Mouse (Mus musculus) adrenal gland, postnatal 4 days (tissue): ENCODE results near the gene Auh. TPM values are rescaled to one million over a fixed set of nuclear protein-coding genes. Genes with fewer than 3 reads are reported as not detected.

Experiments
- DNase-seq, 2 experiments: peaks; one replicate each; pipeline ENCODE4 v3.0.0; 2021 to 2022; ENCODE audit warnings: low spot score in 2 of 2, mixed read lengths in 2 of 2
- total RNA-seq, 2 experiments: library from RNA; stranded (reverse); gene quantifications; 2 replicates each; pipeline ENCODE4 v1.2.3; 2021

Auh gene
- total RNA-seq, 2 experiments from 2014 or later = 101 TPM

DNA sequence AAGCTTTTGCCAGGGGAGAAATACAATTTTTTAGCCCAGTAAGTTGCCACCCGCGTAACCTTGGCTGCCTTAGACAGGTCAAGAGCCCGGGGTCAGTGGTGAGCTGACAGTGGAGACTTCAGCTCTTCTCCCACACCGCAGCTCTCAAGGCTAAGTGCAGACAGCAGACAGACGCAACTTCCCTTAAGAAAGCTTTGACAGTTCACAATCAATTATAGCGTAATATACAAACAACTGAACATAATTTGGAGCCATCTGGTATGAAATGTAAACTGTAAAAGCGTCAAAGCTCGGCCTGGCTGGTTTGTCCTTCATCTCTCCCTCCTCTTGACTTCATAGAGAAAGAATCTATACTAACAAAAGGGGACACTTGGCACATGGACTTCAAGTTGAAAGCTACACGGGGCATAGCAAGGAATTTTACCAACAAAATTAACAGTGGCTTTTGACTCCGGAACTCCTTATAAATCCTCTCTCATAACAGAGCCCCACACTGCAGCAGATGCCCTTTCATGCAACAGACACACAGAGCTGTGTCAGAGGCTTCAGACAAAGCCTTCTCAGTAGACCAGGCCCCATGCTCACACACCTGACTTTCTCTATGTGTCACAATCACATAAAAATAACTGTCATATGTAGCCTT is 85.8 kb downstream of the Auh start:
- no peak for DNase-seq

DNA sequence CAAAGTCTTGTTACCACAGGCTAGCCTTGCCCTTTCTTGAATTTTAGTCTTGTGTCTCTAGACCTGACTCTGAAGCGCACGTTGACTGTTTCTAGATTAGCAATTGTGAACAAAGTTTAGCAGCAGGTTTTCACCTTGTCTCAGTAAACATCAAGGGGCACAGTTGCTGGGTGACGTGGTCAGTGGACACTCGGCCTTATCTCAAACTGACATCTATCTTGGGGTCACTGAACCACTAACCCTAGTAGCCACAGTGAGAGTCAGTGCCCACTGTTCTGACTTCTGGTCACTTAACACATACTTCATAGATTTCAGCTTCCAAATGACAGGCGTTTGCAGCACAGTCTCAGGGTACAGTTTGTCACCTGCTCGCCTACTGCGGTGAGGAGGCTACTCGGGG is 93.2 kb downstream of the Auh start:
- no peak for DNase-seq

DNA sequence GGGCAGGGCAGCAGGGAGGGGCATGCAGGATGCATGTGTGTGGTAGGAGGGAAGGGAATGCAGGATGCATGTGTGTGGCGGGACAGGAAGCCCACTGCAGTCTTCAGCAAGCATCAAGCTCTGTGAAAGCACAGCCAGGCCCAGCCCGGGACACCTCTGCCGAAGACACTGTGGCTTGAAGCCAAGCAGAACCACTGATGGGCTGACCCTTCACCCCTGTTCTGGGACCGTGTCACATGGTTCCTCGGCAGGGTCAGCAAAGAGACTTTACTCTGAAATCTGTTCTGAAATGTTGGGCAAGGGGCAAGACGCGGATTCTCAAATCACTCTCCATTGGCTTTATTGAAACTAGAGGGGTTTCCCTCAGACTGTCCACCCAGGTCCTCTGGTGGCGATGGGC is 94.9 kb downstream of the Auh start:
- no peak for DNase-seq

DNA sequence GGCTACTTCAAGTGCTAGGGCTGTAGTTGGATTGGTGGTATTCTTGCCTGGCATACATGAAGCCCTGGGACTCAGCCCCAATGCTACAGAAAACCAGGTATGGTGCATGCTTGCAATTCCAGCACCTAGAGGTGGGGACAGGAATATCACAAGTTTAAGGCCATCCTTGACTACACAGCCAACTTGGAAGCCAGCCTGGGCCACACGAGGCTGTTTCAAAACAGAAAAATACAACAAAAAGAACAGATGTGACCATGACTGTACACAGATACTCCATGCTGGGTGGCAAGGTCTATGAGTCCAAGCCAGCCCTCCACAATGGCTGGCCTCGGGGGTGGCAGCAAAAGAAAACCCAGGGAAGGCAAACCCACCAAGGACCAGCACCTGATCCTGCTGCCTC is 95.7 kb downstream of the Auh start:
- DNase-seq = no peak

DNA sequence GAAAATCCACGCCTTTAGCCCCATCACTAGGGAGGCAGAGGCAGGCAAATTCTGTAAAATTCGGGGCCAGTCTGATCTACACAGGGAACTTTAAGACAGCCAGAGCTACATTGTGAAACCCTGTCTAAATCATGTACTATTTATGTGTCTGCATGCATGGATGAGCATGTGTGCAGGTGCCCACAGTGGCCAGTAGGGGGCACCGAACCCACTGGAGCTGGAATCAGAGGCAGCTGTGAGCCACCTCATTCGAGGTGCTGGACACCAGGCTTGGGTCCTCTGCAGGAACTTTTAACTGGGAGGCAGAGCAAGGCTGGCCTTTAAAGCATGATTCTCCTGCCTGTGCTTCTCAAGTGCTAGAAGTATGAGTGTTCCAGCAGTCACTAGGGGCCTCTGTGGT is 96.3 kb downstream of the Auh start:
- DNase-seq = no peak

DNA sequence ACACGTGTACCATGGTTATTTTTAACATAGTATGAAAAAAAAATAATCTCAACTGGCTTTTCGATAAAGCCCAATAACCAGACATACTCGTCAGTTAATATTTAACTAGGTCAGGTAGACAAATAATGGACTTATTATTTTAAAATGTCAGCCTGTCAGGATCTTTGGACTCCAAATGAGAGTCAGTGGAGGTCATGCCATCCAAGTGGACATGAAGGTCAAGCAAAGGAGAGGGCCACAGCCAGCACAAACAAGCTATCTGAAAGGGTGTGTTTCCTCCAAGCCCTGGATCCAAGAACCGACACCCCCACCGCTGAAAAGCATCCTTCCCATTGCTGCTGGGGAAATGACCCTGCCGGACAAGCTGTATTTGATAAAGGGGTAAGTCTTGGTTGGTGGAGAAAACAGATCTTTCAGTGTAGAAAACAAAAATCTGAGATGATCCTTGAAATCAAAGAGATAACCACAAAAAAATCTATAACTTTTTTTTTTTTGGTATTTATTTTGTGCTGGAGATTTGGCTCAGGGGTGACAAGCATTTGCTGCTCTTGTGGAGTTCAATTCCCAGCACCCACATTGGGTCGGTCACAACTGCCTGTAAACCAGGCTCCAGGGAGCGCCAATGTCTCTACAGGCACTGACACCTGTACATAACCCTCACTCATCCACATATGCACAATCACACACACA is 96.9 kb downstream of the Auh start:
- DNase-seq = no peak

DNA sequence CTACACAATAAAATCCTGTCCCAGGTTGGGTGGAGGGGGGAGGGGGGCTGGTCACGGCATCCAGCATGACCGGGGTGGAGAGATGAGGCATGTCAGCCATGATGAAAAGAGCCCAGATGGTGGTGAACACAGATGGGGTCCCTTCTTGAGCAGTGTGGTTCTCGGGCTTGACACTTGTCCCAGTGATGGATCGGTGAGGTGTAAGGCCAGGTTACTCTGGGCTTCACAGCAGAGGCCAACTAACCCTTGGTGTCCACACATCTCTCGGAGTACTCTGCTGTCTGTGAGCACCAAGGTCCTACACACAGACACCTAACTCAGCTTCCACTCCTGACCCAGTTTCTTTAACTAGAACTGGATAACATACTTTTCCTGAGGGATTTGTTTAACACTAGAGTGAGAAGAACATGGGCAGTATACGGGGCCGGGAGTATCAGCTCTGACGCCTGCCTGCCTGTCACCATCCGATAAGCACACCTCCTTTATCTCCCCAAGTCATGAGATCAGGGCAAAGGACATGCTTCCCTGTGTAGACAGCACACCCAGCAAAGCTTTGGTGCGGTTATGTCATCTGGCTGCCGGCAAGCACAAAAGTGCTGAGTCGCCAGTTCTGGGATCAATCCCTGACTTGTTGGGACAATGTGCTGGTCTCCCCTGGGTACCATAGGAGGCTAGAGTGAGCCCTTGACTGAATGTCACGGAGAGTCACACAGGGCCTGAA is 98.3 kb downstream of the Auh start:
- DNase-seq = no peak

DNA sequence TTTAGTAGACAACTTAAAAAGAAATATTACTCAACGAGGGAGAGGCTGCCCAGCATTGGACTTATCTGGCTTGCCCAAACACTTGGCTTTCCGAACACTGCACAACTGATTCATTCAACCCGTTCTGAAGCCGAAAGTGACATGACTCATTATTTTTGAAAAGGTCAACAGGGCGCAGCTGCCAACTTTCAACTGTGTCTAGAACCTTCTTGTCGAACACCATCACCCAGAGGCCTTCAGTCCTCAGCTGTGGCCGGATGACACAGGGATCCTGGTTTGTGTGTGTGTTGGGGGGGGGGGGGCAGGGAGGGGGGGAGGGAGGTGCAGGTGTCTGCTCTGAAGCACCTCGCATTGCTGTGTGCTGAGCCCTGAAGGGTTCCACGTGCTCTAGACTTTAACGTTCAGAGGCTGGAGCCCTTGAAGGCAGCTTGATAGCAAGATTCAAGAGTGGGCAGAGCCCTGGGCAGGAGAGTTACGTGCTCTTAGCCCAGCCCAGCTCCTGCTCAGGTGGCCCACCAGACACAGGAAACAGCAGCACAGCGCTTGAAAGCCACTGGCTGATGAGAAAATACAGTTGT is 100.4 kb downstream of the Auh start:
- DNase-seq = no peak

DNA sequence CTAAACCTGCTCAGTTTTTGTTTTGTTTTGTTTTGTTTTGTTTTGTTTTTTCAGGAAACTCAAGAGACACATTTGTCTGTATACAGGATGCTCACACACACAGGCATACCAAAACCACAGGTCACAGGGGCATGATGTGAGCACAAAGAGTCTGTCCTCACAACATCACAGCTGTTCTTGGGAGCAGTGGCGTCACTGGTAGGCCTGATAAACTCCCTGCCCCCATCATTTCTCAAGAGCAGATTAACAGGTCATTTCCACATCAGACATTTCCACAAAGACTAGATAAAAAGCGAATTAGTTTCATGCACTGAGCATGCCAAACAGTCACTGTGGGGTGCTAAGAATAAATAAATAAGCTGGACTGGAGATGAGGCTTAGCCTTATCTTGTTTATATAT is 101.3 kb downstream of the Auh start:
- DNase-seq = no peak

DNA sequence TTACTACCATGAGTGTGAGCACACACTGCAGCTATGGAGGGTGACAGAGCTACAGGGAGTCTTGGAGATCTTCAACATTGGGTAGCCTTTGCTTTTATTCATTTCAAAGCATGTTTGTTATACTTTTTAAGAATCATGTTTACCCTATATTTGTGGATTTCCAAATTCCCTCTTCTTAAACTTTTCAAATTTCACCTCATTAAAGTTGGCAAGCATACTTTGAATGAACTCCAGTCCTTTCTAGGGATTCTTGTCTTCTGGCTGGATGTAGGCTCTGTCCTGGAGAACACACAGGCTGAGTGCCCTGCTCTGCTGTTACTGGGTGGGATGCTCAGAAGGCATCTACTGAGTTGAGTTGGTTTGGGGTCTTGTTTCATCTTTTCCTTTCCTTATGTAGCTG is 102.8 kb downstream of the Auh start:
- DNase-seq = no peak

DNA sequence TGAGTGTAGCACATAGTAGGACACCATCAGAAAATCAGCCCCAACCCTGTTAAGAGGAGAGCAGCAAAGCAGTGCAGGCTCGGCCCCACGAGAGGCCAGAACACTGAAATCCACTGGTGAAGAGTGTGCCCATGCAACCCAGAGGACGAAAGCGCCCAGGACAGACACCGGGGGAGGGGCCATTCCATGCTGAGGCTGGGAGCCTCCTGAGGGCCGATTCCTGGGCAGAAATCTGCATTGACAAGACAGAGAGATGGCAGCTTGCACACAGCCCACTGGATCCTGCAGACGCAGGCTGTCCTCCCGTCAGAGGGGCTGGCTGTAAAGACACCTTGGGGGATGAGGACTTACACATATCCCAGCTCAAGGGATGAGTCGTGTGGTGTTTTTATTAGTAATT is 104.7 kb downstream of the Auh start:
- DNase-seq = no peak

DNA sequence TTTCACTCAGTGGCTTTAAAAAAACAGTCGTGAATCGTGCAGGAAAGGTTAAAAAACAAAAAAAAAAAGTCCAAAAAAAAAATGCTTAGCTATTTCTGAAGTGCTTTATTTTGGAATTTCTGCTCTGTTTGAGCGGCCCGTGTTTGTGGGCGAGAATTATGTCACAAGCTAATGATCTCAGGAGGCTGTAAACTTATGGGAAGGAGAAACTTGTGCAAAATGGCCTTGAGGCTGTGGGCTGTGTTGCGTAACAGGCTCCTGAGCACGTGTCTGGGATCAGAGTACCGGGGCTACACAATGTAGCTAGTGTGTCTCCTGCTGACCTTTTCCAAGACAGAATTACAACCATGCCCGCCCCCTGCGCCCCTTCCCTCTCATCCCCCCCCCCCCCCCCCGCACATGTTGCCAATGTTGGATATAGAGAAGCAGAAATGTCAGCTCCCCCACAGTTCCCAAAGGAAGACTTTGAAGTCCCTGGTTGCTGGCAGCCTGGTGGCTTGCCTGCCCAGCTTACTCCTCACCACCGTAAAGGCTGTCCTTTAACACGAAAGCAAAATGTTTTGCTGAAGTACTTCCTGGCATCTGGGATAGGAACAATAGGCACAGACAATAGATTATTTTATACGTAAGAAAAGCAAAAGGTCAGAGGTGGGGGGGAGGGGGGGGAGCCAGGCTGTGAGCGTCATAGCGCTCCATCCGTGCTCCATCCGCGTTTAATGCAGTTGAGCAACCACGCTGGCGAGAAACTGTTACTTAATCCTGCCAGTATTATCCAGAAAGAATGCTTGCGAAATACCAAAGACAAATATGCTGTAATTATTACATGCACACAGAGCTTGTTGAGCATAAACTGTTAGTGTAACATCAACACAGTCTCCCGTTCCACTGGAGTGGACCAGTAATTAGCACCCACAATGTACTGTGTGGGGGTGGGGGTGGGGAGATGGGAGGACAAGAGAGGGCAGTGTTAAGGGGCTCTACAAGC is 107.0 kb downstream of the Auh start:
- DNase-seq = peak in 1 of 2 experiments; percentile 38

DNA sequence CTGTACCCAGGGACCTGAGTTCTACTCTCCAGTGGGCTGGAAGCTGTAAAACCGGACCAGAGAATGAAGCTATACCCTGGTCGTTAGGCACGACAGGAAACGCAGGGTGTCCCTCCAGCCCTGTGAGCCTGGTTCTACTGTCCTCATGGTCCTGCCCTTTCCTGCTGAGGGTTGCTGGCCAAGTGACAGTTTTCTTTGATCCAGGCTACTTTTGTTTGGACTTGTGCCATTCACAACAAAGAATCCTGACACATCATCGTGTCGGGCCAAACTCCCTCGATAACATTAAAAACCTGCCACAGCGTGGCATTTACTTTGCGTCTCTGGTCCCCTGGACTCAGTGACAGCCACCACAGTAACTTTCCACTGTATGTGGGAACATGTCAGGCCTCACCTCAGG is 107.9 kb downstream of the Auh start:
- no peak for DNase-seq

DNA sequence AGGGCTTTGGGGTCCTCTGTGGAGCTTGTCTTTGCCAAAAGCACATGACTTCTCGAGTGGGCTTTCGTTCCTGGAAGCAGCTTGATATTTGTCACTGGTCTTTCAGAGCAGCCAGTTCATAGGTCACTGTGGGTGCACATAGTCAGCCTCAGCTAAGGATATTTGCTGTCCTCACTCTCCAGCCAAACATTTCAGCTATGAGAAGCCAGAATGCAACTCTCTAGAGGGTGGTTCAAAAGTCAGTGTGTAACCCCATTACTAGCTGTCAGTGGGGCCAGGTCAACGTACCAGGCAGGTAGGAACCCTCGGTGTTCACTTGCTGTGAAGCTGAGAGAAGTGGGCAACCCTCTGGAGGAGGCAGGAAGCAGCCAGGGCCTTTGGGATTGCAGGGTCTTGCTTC is 109.6 kb downstream of the Auh start:
- DNase-seq = no peak

DNA sequence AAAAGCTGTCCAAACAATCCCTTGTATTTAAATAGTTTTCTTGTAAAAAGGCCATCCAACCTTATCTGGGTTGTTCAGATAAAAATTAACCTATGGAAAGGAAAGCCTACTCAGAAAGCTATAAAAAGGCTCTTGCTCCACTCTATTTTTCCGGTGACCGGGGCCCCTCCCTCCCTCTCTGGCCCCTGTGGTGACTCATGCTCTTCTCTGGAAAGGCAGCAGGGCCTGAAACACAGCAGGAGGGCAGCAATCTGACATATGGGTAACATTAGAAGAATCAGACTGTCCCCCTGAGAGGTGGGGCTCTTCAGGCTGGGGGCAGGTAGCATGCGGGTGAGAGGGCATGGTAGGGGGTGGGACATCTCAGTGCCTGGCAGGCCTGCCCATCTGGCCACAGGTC is 110.7 kb downstream of the Auh start:
- peak in 1 of 2 experiments; percentile 50 for DNase-seq

DNA sequence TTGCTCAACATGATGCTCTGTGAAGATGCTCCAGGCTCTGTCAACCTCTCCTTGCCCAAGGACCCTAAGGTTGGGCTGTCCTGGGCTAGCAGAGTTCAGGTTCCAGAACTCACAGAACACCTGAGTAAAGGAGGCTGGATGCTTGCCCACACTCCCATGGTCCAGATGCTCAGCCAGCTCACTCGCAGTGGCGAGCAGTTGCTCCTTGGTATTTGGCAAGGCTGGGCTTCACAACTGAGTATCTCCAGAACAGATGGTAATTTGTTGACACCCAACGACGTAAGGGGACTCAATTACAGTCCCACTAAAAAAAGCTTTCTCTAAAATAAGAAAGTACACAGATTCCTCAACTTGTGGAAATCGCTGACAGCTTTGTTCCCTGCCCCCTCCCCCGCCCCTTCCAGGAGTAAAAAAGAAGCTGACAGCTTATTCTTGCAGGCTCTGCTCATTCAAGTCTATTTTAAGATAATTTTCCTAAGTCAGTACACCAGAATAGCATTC is 111.4 kb downstream of the Auh start:
- DNase-seq = no peak

DNA sequence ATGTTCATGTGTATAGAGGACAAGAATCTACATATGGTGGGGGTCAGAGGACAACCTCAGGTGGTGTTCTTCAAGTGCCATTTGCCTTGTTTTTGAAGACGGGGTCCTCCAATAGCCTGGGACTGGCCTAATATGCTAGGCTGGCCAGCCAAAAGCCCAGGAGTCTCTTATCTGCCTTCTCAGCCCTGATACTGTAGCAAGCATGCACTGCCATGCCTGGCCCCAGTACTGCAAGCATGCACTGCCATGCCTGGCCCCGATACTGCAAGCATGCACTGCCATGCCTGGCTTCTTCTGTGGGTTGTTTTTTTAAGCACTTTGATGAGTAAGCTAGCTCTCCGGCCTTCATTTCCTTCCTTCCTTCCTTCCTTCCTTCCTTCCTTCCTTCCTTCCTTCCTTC is 115.7 kb downstream of the Auh start:
- no peak for DNase-seq

DNA sequence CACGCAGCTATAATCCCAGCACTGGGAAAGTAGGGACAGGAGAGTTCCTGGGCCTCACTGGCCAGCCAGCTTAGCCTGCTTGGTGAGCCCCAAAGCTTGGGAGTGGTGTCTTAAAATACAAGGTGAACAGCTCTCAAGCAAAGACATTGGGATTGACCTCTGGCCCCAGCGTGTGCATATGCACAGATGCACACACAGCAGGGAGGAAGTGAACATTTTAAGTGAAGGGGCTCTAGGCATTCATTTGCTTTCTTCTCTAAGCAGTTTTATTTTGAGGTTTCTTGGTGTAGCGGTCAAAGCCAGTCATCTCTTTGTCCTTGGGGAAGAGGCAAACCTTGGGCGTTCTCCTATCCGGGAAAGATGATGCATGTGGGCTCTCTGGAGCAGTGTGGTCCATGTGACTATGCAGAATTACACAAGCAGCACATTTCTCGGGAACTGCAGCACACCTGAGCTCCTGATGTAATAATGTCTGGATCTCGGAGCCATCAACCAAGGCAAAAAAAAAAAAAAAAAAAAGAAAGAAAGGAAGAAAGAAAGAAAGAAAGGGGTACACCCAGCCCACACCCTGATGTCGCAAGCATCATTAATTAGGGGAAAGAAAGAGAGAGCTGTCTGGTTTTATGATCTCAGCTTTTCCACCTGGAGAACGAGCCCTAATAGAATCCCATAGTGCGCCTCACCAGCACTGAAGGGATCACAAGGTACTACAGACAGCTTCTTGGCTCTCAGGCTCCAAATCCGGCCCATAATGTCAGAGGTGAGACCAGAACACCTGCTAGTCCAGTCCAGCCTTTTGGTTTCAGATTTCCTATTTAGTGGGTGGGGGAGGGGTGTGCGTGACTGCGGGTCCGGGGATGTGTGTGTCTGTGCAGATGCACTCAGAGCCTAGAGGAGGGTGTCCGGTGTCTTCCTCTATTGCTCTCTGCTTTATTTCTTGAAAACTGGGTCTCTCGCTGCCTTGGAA is 116.6 kb downstream of the Auh start:
- DNase-seq = no peak

DNA sequence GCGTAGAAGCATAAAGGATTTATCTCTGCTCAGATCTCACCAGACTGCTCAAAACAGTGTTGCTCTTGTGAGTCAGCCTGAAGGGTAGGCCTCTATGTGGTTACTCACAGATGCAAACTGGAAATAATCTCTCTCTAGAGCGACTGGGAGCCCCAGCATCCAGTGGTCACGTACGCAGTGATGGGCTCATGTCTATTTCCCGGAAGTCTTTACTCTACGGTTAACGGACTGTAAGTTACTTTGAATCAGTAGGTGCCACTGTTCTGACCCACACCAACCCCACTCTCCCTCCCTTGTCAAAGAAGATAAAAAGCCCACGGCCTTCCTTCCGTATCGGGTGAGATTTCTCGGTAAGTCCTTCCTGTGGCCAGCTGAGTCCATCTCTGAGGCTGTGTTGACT is 121.8 kb downstream of the Auh start:
- no peak for DNase-seq

DNA sequence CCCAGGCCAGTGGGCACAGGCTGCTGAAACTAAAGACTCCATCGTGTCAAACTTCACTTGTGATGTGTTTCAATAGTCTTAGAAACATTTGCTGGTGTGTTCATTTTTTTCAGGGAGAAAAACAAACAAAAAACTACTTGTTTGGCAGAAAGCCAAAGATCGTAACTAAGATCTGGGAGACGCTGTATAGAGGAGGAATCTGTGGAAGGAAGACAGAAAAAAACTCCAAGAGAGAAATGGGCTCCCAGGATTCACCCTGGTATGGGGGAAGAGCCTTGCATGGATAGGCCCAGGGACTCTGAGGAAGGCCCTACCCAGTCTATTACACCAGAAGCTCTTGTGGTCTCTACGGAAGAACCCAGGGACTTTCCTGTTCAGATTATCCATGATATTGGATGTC is 123.5 kb downstream of the Auh start:
- no peak for DNase-seq
